Mouse (Mus musculus): ENCODE measurements around the gene Ccnyl1. TPM values are rescaled to one million over a fixed set of nuclear protein-coding genes. Genes with fewer than 3 reads are reported as not detected.

Gene Ccnyl1
- polyA plus RNA-seq, 1 experiment from 2014 or later, result 5.4 TPM

- Histone ChIP-seq H3K4me3 (no peak overlapping the region), H3K27me3 (ENCODE audit: insufficient read depth, poor library complexity, severe bottlenecking) (no peaks in the 10 kb centered on the region), H3K27ac (no peak overlapping the region), H3K4me1 (0 out of 2 replicates have a peak, but pooled peaks cover 6% of the 10 kb centered on the region), H3K9me3 (no peaks in the 10 kb centered on the region), H3K36me3 (no peaks in the 10 kb centered on the region)
- WGBS, result 66% methylated on average over 7 of the region's 7 CpGs
- DNase-seq (ENCODE audit: low spot score), result no peak
Measured at GRCm38 (mm10) chr1:64755971-64756639, 65.8 kb downstream of the Ccnyl1 start.

- no peak for DNase-seq (ENCODE audit: low spot score)
- Histone ChIP-seq H3K4me1 (0 out of 2 replicates have a peak, but pooled peaks cover 6% of the 10 kb centered on the region), H3K27ac (no peak overlapping the region), H3K4me3 (no peak overlapping the region), H3K9me3 (no peaks in the 10 kb centered on the region), H3K27me3 (ENCODE audit: insufficient read depth, poor library complexity, severe bottlenecking) (no peaks in the 10 kb centered on the region), H3K36me3 (no peaks in the 10 kb centered on the region)
- WGBS, result 66% methylated on average over 10 of the region's 10 CpGs
Measured at GRCm38 (mm10) chr1:64756640-64757030, 66.4 kb downstream of the Ccnyl1 start.

- Histone ChIP-seq H3K4me1 (0 out of 2 replicates have a peak, but pooled peaks cover 6% of the 10 kb centered on the region), H3K4me3 (no peak overlapping the region), H3K27ac (no peak overlapping the region; the same call in 1 of the 2 replicates), H3K9me3 (no peaks in the 10 kb centered on the region), H3K36me3 (no peaks in the 10 kb centered on the region), H3K27me3 (ENCODE audit: insufficient read depth, poor library complexity, severe bottlenecking) (peaks cover under 1% of the 10 kb centered on the region; the same call in 1 of the 2 replicates)
- 37% methylated on average over 2 of the region's 2 CpGs for WGBS
- no peak for DNase-seq (ENCODE audit: low spot score)
Measured at GRCm38 (mm10) chr1:64757254-64757653, 67.0 kb downstream of the Ccnyl1 start.

- no peak overlapping the region for H3K4me3 ChIP-seq
- no peak overlapping the region for H3K27ac ChIP-seq
- no peaks in the 10 kb centered on the region for H3K36me3 ChIP-seq
- peaks cover 3% of the 10 kb centered on the region; the same call in 1 of the 2 replicates for H3K27me3 ChIP-seq (ENCODE audit: insufficient read depth, poor library complexity, severe bottlenecking)
- 74% methylated on average over 5 of the region's 5 CpGs for WGBS
- no peaks in the 10 kb centered on the region for H3K9me3 ChIP-seq
- DNase-seq (ENCODE audit: low spot score), result no peak
- H3K4me1 ChIP-seq, result 0 out of 2 replicates have a peak, but pooled peaks cover 6% of the 10 kb centered on the region
Measured at GRCm38 (mm10) chr1:64757766-64758165, 67.5 kb downstream of the Ccnyl1 start.

DNA sequence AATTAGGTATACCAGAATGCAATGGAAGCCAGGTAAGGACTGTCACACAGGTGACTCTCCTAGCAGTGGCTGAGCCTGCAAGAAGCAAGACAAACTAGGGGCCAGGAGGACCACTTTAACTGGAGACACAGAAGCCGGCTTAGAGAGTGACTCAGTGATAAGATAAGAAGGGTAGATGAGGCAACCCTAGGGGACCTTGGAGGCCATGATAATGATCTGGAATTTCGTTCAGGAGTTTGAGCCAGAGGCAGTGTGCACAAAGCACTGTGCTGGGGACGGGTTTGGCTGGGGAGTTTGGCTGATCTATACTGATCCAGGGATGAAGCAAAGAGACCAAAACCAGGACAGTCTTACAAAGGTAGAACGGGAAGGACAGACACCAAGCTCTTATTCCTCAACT lies 71.4 kb downstream of the Ccnyl1 start:
- 43% methylated on average over 4 of the region's 4 CpGs for WGBS
- Histone ChIP-seq H3K36me3 (no peaks in the 10 kb centered on the region), H3K4me3 (no peak overlapping the region), H3K27ac (no peak overlapping the region), H3K27me3 (ENCODE audit: insufficient read depth, poor library complexity, severe bottlenecking) (peaks cover 3% of the 10 kb centered on the region; the same call in 1 of the 2 replicates), H3K4me1 (no peaks in the 10 kb centered on the region), H3K9me3 (no peaks in the 10 kb centered on the region)
- no peak for DNase-seq (ENCODE audit: low spot score)

GRCm38 (mm10) chr1:64770169-64770568 lies 79.9 kb downstream of the Ccnyl1 start:
- DNase-seq (ENCODE audit: low spot score), result no peak
- Histone ChIP-seq H3K36me3 (no peaks in the 10 kb centered on the region), H3K9me3 (no peaks in the 10 kb centered on the region), H3K4me1 (no peaks in the 10 kb centered on the region), H3K27me3 (ENCODE audit: insufficient read depth, poor library complexity, severe bottlenecking) (no peaks in the 10 kb centered on the region), H3K27ac (no peak overlapping the region), H3K4me3 (no peak overlapping the region)
- 52% methylated on average over 6 of the region's 6 CpGs for WGBS

DNA sequence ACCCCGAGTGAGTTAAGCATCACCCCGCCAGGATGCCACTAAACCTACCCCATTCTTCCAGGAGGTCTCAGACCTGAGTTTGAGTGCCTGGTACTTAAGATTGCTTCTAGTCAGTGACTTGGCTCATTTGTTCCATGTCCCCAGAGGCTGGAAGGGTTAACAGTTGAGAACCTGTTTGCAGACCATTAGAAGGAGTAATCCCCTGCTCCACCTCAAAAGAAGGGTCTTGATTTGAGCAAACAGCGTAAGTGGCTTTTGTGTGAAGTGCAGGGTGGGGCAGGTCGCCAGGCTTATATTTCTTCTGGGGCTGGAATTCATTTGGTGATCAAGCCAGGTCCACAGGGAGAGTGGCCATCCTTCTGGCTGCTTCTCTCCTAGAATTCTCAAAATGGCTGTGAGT lies 83.0 kb downstream of the Ccnyl1 start:
- Histone ChIP-seq H3K27me3 (ENCODE audit: insufficient read depth, poor library complexity, severe bottlenecking) (peaks cover 4% of the 10 kb centered on the region; the same call in 1 of the 2 replicates), H3K4me3 (no peak overlapping the region), H3K4me1 (no peaks in the 10 kb centered on the region), H3K36me3 (no peaks in the 10 kb centered on the region), H3K27ac (no peak overlapping the region), H3K9me3 (no peaks in the 10 kb centered on the region)
- 73% methylated on average over 4 of the region's 4 CpGs for WGBS
- DNase-seq (ENCODE audit: low spot score), result no peak

Other genes with a start within 250 kb of the Ccnyl1 start
- gene Creb1, start 157.8 kb upstream of the Ccnyl1 start, polyA plus RNA-seq (2016; fragmentation: Nextera tagmentation; extraction: Ambion mirVana), result 27.2 and 29.1 TPM in 2 replicates
- gene Mettl21a, start 73.2 kb upstream of the Ccnyl1 start, polyA plus RNA-seq (2016; fragmentation: Nextera tagmentation; extraction: Ambion mirVana), result 14.7 and 14.9 TPM in 2 replicates
- 1.4 and 1.8 TPM in 2 replicates for gene Fzd5, start 47.3 kb downstream of the Ccnyl1 start, polyA plus RNA-seq (2016; fragmentation: Nextera tagmentation; extraction: Ambion mirVana)